14 mouse cellular contexts compared by ENCODE assay signal in the genomic region with DNA sequence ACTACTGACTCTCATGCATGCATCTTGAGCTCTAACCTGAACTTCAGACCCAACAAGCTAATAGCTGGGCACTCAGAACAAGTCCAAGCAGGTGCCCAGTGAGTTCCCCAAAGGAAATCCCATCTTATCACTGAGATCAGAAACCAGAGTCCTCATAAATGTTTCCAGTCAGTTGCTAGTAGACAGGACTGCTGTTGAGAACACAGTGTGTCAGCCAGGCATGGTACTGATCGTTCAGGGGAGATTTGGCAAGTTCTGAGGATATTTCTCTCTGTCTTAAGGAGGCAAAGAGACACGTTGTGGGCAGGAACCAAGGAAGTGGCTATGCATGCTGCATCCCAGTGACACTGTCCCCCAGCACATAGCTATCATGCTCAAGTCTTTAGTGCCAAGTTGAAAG.
"Had no signal": no experiment of that assay in that cellular context is flagged by ENCODE, and none has a peak within 500 bp of the region (broad histone marks: within the 10 kb centered on the region; RNA-seq: fewer than 3 reads in every experiment).

No protein-coding gene starts in this region.

- H3K4me1 ChIP-seq: intestine, embryonic 15.5 days; kidney, embryonic 15.5 days; limb, embryonic 13.5 days; midbrain, embryonic 10.5 days; neural tube, embryonic 13.5 days had no signal

- H3K27ac ChIP-seq: intestine, embryonic 15.5 days; kidney, embryonic 15.5 days; limb, embryonic 13.5 days; liver, embryonic 14.5 days; midbrain, embryonic 10.5 days; neural tube, embryonic 13.5 days had no signal

- H3K4me3 ChIP-seq: intestine, embryonic 15.5 days; kidney, embryonic 15.5 days; limb, embryonic 13.5 days; midbrain, embryonic 10.5 days; myocyte; neural tube, embryonic 13.5 days had no signal

- DNase-seq: kidney, adult 2 months; kidney, postnatal 14 days; lung, adult 2 months; lung, postnatal 36 days; midbrain, embryonic 14.5 days; spleen, adult 18-20 months; thymus, postnatal 4 days had no signal

- H3K27me3 ChIP-seq: intestine, embryonic 15.5 days; kidney, embryonic 15.5 days; limb, embryonic 13.5 days; neural tube, embryonic 13.5 days had no signal

- H3K36me3 ChIP-seq: intestine, embryonic 15.5 days; kidney, embryonic 15.5 days; limb, embryonic 13.5 days; midbrain, embryonic 10.5 days; neural tube, embryonic 13.5 days had no signal
